Mouse (Mus musculus): ENCODE measurements around the gene Ostm1. TPM values are rescaled to one million over a fixed set of nuclear protein-coding genes. Genes with fewer than 3 reads are reported as not detected.
A peak's percentile ranks its signal among the peaks of the same experiment; 100 is the strongest.

Gene Ostm1
- polyA plus RNA-seq, 1 experiment, result 41.7 TPM

DNA sequence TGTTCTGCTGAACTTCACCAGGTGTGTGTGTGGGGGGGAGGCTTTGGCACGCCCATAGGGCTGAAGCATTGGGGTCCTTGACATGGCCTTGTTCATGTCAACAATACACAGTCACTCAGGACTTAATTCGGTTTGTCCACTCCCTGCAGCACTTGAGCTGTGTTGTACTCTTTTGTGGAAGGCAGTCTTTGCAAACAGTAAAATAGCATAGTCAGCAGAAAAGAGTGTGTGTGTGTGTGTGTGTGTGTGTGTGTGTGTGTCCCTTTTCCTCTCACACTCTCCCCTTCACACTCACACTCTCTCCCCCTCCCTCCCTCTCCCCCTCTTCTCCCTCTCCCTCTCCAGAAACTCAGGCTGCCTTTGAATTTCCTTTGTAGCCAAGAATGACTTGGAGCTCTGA is 34.7 kb downstream of the Ostm1 start:
- TF ChIP-seq POLR2A (IDR thresholded peaks at IDR 0.05; ENCODE audit: borderline replicate concordance, insufficient read depth, low read length) (no peak), CTCF (IDR thresholded peaks at IDR 0.05; ENCODE audit: borderline replicate concordance, insufficient read depth, low read depth, low read length) (no peak)
- WGBS, result 48% methylated on average over 2 of the region's 2 CpGs
- H3K27me3 ChIP-seq (ENCODE audit: control insufficient read depth, insufficient read depth, low read length), result peaks cover 6% of the 10 kb centered on the region; the same call in 1 of the 2 replicates

GRCm38 (mm10) chr10:42625907-42626306 is 42.3 kb downstream of the Ostm1 start:
- no peaks in the 10 kb centered on the region; the same call in 1 of the 2 replicates for H3K27me3 ChIP-seq (ENCODE audit: control insufficient read depth, insufficient read depth, low read length)
- H3K4me1 ChIP-seq (ENCODE audit: control insufficient read depth, insufficient read depth, low read length), result no peaks in the 10 kb centered on the region
- DNase-seq, result no peak
- no peak overlapping the region for H3K27ac ChIP-seq (ENCODE audit: insufficient read depth, low read length)
- H3K4me3 ChIP-seq (replicated peaks; ENCODE audit: insufficient read depth, low read depth, low read length), result no peak overlapping the region
- 81% methylated on average over 2 of the region's 2 CpGs for WGBS
- TF ChIP-seq POLR2A (IDR thresholded peaks at IDR 0.05; ENCODE audit: borderline replicate concordance, insufficient read depth, low read length) (no peak), CTCF (IDR thresholded peaks at IDR 0.05; ENCODE audit: borderline replicate concordance, insufficient read depth, low read depth, low read length) (no peak)

More for the DNA sequence above, 34.7 kb downstream of the Ostm1 start:
- DNase-seq, result no peak
- Histone ChIP-seq H3K4me1 (ENCODE audit: control insufficient read depth, insufficient read depth, low read length) (no peaks in the 10 kb centered on the region), H3K27ac (ENCODE audit: insufficient read depth, low read length) (no peak overlapping the region), H3K4me3 (replicated peaks; ENCODE audit: insufficient read depth, low read depth, low read length) (no peak overlapping the region)

DNA sequence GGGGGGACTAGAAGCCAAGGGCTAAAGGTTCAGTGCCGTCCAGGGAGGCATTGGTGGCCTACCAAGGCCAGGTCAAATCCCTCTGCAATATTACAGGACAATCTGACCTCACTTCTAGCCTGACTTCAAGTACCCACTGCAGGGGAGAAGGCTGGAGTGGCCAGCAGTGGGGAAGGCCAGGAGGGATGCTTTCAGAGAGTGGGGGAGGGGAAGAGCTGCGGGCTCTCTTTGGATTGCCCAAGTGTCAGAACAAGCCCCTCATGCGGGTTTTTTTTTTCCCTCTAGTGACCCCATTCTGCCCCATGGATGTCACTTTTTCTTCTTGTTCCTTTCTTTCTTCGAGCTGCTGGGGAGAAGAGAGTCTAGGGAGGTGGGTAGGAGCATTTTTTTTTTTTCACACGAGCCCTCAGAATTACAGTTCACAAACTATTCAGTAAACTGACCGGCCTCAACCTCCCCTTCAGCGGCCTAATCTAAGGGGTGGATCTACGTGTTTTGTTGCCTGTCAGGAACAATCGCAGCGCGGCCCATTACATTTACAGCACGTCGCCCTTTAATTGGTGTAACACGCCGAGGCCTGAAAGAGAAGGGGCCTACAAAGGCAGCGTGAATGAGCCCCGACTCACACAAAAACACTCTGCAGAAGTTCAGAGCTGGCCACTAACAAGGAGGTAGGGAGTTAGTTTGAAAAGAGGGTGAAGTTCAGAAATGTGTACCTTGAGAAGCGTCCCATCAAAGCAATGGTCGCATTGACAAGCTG is 47.2 kb downstream of the Ostm1 start:
- peaks cover 2% of the 10 kb centered on the region; the same call in 1 of the 2 replicates for H3K4me1 ChIP-seq (ENCODE audit: control insufficient read depth, insufficient read depth, low read length)
- 18% methylated on average over 19 of the region's 19 CpGs for WGBS
- DNase-seq, result no peak
- H3K4me3 ChIP-seq (replicated peaks; ENCODE audit: insufficient read depth, low read depth, low read length), result no peak overlapping the region
- TF ChIP-seq POLR2A (IDR thresholded peaks at IDR 0.05; ENCODE audit: borderline replicate concordance, insufficient read depth, low read length) (no peak), CTCF (IDR thresholded peaks at IDR 0.05; ENCODE audit: borderline replicate concordance, insufficient read depth, low read depth, low read length) (no peak)
- peaks cover 8% of the 10 kb centered on the region; the same call in 1 of the 2 replicates for H3K27me3 ChIP-seq (ENCODE audit: control insufficient read depth, insufficient read depth, low read length)
- no peak overlapping the region for H3K27ac ChIP-seq (ENCODE audit: insufficient read depth, low read length)

- Histone ChIP-seq H3K4me3 (replicated peaks; ENCODE audit: insufficient read depth, low read depth, low read length) (no peak overlapping the region), H3K4me1 (ENCODE audit: control insufficient read depth, insufficient read depth, low read length) (peaks cover 4% of the 10 kb centered on the region; the same call in 1 of the 2 replicates), H3K27me3 (ENCODE audit: control insufficient read depth, insufficient read depth, low read length) (peaks cover 13% of the 10 kb centered on the region; the same call in 1 of the 2 replicates), H3K27ac (ENCODE audit: insufficient read depth, low read length) (no peak overlapping the region)
- TF ChIP-seq CTCF (IDR thresholded peaks at IDR 0.05; ENCODE audit: borderline replicate concordance, insufficient read depth, low read depth, low read length), result no peak
- TF ChIP-seq POLR2A (IDR thresholded peaks at IDR 0.05; ENCODE audit: borderline replicate concordance, insufficient read depth, low read length), result no peak
- DNase-seq, result peak in 1 of 2 experiments; percentile 25
- WGBS, result 3% methylated on average over 42 of the region's 42 CpGs
Observed at GRCm38 (mm10) chr10:42631754-42632452, 48.3 kb downstream of the Ostm1 start.

DNA sequence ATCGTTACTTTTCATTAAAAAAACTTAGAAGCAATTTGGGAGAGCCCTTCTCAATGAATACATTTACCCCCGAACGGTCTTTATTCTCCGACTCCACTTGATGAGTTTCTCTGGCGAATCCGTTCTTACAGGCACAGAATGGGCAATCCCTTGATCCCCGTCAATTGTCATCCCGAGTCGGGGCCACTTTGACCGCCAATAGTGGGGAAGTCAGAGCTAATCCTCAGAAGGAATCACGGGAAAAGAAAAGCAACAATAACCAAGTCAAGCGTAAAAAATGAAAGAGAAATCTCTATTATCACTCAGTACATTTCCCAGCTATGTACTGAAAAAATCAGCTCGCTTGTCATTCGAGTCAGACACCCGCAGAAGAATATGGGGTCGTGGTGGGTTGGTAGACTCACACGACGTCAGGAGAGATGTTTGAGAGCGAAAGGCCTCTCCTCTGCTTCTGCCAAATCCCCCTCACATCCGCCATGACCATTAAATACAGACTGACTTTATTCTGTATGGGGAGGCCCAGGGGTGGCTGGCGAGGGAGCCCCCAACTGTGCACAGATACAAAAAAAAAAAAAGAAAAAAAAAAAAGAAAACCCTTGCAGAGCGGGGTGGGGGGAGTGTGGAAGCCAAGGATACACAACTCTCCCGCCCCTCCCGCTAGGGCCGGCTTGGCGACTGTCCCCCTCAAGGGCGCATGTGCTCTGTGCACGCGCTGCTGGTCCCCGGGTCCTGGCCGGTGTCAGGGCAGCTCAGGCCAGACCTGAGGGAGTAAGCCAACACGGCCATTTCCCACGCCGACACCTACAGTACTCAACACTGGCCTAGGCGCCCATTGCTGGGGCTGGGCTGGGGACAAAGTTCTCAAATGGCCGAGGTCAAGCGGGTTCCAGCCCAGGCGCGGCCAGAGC is 49.1 kb downstream of the Ostm1 start:
- no peak overlapping the region for H3K4me3 ChIP-seq (replicated peaks; ENCODE audit: insufficient read depth, low read depth, low read length)
- peaks cover 13% of the 10 kb centered on the region; the same call in 1 of the 2 replicates for H3K27me3 ChIP-seq (ENCODE audit: control insufficient read depth, insufficient read depth, low read length)
- no peak overlapping the region for H3K27ac ChIP-seq (ENCODE audit: insufficient read depth, low read length)
- peaks cover 4% of the 10 kb centered on the region; the same call in 1 of the 2 replicates for H3K4me1 ChIP-seq (ENCODE audit: control insufficient read depth, insufficient read depth, low read length)
- peak in 1 of 2 experiments; percentile 39 for DNase-seq
- 2% methylated on average over 39 of the region's 39 CpGs for WGBS
- TF ChIP-seq POLR2A (IDR thresholded peaks at IDR 0.05; ENCODE audit: borderline replicate concordance, insufficient read depth, low read length), result no peak
- TF ChIP-seq CTCF (IDR thresholded peaks at IDR 0.05; ENCODE audit: borderline replicate concordance, insufficient read depth, low read depth, low read length), result no peak

DNA sequence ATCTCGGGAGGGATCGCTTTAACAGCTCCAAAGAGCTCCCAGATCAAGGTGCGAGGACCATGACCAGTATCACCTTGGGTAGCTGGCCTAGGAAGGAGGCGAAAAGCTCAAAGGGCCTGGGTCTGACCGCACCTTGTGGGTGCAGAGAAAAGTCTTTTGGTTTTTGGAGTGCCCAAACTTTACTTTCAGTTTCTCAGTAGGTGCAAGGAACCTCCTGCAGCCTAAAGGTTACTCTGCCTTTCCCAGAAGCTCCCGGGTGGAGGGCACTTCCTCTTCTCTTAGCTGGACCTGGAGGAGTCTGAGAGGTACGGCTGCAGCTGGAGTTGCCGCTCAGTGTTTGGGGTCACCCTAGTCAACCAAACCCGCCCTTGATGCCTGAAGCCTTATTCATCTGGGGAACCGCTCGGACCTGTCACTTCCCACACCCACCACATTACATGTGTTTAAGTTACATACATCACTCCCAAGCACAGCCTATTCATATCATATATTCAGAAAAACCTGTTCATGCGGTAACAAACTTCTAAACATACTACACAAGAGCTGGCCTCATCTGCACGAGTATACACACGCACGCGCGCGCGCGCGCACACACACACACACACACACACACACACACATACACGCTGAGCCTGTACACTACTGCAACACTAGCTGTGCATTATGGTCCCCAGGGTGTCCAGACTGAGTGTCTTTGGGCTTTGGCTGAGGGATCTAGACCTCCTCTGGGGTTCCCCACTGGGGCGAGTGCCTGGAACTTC is 49.9 kb downstream of the Ostm1 start:
- Histone ChIP-seq H3K4me1 (ENCODE audit: control insufficient read depth, insufficient read depth, low read length) (peaks cover 4% of the 10 kb centered on the region; the same call in 1 of the 2 replicates), H3K27me3 (ENCODE audit: control insufficient read depth, insufficient read depth, low read length) (peaks cover 13% of the 10 kb centered on the region; the same call in 1 of the 2 replicates), H3K27ac (ENCODE audit: insufficient read depth, low read length) (no peak overlapping the region), H3K4me3 (replicated peaks; ENCODE audit: insufficient read depth, low read depth, low read length) (no peak overlapping the region)
- peak in 1 of 2 experiments; percentile 38 for DNase-seq
- no peak for TF ChIP-seq POLR2A (IDR thresholded peaks at IDR 0.05; ENCODE audit: borderline replicate concordance, insufficient read depth, low read length)
- no peak for TF ChIP-seq CTCF (IDR thresholded peaks at IDR 0.05; ENCODE audit: borderline replicate concordance, insufficient read depth, low read depth, low read length)
- WGBS, result 9% methylated on average over 23 of the region's 23 CpGs

All from cerebellum, adult 2 months (tissue).